Mouse (Mus musculus) bone marrow macrophage, adult 2 months (primary cell): Measurements from ENCODE around the gene Mrfap1.

Experiments used
- CTCF ChIP-seq: IDR thresholded peaks from 2 replicates; pipeline ENCODE4 v1.5.1; 2012; ENCODE audit warnings: low read depth, mild to moderate bottlenecking, low read length, moderate library complexity
- POLR2A ChIP-seq: IDR thresholded peaks from 2 replicates; pipeline ENCODE4 v1.6.1; 2012; ENCODE audit warnings: mild to moderate bottlenecking, low read depth, low read length, borderline replicate concordance

GRCm38 (mm10) chr5:36775317-36775716, 21.3 kb downstream of the Mrfap1 start:
- TF ChIP-seq CTCF (no peak), POLR2A (no peak)
